Mouse (Mus musculus): ENCODE data around the gene Grip1. TPM values are rescaled to one million over a fixed set of nuclear protein-coding genes. Genes with fewer than 3 reads are reported as not detected.

Grip1 gene
- total RNA-seq, 2 experiments from 2014 or later, result not detected

Other genes starting within 250 kb of the Grip1 start
- 66.7 and 91.2 TPM in 2 replicates for gene Cand1, start 213.8 kb upstream of the Grip1 start, total RNA-seq (2014; fragmentation: Nextera tagmentation)
- gene Cand1, start 213.8 kb upstream of the Grip1 start, total RNA-seq (2017), result 44.9 and 46.0 TPM in 2 replicates